Mouse (Mus musculus): ENCODE data around the gene Pmvk.

- TF ChIP-seq CTCF (IDR thresholded peaks at IDR 0.05; ENCODE audit: low read depth) (no peak), EP300 (IDR thresholded peaks at IDR 0.05; ENCODE audit: low read depth) (no peak)
Observed at GRCm38 (mm10) chr3:89502551-89502950, 48.2 kb downstream of the Pmvk start.
